Mouse (Mus musculus): Measurements from ENCODE around the gene Zfp534.
"Not testable (repeated sequence)": the region's sequence is repeated elsewhere in the genome, so short reads cannot be mapped to it uniquely, and the experiment has no call there.

The Zfp534 gene

DNA sequence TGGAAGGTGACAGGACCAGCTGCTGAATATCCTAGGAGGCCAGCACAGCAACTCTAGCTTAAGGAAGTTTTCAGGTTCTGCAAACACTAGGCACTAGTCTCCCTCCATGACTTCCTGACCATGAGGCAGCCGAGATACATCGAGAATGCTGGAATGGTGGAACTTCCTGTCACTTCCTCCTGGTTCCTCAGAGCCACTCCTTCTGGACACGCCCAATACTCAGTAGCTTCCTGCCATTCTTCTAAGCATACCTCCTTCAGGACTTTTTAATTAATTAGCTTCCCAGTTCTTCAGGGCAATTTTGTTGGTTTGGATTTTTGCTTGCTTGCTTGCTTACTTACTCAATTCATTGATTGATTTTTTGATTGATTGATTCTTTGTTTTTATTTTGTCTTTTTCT is at the start of gene Zfp534:
Gene Zfp534, minus strand, starts transcription at position 101 of the 400 bp plus-strand sequence.
- DNase-seq (ENCODE audit: low spot score), result not testable (repeated sequence)

DNA sequence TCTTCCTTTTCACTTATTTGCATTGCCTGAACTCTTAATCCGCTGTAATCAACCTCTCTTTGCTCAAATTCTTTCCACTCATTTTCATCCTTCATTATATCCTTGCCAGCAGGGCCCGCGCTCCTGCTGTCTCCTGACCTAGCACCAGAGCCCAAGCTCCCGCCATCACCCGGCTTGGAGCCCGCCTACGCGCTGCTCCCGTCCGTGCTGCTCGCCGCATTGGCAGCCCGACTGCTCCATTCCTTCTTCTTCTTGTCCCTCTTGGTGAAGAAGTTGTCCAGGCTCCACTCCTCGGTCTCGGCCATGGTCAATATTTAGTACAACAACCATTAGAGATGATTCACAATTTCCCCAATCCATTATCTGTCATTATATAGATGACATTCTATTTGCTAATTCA is 43.9 kb upstream of the Zfp534 start:
- not testable (repeated sequence) for DNase-seq (ENCODE audit: low spot score)

DNA sequence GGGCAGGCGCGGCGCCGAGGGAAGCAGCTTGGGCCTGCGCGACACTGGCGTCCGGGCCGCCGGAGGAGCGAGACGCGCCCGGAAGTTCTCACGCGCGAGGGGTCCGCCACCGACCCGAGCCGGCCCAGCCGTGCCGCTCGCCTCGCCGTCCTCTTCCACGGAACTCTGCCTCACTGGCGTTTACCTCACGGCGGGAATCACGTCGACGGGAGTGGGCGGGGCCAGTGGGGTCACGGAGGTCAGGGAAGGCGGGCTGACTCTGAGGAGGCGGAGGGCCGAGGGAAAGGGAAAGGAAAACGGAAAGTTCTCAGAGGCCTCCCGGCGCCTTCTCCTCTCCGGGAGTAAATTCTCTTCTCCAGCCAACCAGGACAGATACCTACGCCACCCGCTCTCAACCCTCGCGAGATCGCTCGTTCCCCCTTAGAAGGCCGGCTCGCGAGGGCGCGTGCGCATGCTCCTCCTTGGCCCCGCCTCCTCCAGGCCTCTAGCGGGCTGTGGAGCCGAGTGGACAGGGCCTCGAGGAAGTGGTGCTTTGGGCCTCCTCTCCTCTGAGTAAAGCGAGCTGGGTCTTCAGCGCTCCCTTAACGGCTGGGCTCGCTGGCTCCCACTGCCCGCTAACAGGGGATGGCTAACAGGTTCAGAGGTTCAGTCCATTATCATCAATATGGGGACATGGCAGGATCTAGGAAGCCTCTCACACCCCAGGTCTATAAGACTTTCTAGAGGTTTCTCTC is 36.5 kb upstream of the Zfp534 start:
- not testable (repeated sequence) for DNase-seq (ENCODE audit: low spot score)

DNA sequence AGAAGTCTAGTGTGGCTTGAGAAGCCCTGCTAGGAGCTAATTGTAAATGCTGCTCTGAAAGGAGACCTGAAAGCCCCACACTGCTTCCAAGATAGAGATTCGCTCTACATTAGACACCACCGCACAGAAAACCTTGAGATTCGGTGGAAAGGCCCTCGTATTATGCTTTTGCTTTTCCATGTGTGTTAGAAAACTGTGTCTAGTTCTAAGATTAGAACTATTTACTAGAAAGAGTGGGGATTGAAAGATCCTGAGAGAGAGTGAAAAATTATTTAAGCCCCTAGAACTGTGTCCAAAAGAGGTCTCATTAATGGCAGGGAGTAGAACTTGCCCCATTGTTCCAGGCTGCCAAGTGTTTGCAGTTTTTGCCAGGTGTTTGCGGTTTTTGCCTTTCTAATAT is 47.1 kb downstream of the Zfp534 start:
- not testable (repeated sequence) for DNase-seq (ENCODE audit: low spot score)

DNA sequence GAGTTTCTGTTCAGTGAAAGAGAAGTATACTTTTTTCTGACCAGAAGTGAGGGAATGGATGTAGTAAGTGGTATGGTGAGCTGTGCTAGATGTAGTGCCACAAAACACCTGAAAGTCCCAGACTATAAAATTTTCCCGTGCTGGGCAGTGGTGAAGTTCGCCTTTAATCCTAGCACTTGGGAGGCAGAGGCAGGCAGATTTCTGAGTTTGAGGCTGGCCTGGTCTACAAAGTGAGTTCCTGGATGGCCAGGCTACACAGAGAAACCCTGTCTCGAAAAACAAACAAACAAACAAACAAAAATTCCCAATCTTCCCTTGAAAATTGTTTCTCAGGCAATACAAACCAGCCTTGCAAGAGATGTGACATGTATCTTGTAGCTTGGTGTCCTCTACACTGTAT is 54.9 kb downstream of the Zfp534 start:
- not testable (repeated sequence) for DNase-seq (ENCODE audit: low spot score)

DNA sequence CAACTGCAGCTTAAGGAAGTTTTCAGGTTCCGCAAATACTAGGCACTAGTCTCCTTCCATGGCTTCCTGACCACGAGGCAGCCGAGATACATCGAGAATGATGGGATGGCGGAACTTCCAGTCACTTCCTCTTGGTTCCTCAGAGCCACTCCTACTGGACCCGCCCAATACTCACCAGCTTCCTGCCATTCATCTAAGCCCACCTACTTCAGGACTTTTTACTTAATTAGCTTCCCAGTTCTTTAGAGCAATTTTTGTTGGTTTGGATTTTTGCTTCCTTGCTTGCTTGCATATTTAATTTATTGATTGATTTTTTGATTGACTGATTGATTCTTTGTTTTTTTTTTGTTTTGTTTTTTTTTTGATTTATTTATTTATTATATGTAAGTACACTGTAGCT is 59.9 kb downstream of the Zfp534 start, which contains the start of gene Zfp979:
Gene Zfp979, minus strand, starts transcription at position 101 of the 400 bp plus-strand sequence.
- not testable (repeated sequence) for DNase-seq (ENCODE audit: low spot score)

DNA sequence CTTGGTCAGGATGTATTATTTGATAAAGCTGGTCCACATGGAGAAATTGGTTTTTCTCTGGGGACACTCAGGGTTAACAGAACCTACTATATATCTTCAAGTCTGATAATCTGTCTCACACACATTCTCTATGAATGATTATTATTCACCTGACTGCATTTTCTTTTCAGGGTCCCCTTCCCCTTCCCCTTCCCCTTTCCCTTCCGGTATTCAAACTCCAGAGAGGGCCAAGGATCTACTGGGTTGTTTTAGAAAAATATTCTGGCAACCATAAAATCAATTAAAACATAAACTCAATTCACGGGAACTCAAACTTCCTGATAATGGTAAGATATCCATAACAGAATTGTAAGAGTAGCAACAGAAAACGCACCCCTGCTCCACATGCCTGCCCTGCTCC is 60.4 kb downstream of the Zfp534 start:
- DNase-seq (ENCODE audit: low spot score), result not testable (repeated sequence)

DNA sequence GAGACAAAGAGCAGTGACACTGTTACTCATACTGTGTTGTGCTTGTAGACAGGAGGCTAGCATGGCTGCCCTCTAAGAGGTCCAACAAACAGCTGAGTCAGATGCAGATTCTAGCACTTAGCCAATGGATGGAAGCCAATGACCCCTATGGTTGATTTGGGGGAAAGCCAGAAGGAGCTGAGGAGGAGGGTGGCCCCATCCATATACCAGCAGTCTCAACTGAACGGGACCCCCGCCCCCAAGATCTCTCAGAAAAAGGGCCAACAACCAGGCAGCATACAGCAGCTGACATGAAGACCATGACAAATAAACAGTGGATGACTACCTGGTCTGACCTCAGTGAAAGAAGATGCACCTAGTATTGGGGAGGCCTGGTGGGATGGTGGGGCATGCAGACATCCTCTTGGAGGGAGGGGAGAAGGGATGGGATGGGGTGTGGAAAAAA is 68.5 kb downstream of the Zfp534 start:
- DNase-seq (ENCODE audit: low spot score), result not testable (repeated sequence)
